Mouse (Mus musculus) embryonic facial prominence, embryonic 15.5 days (tissue): Measurements from ENCODE around the gene Creld2. TPM values are rescaled to one million over a fixed set of nuclear protein-coding genes. Genes with fewer than 3 reads are reported as not detected.
"Not testable (repeated sequence)": the region's sequence is repeated elsewhere in the genome, so short reads cannot be mapped to it uniquely, and the experiment has no call there.

Experiments
- ATAC-seq: fragments of 200-750 bp; cut with Nextera tagmentation; 2 replicates; pipeline ENCODE4 v1.8.0; 2017; ENCODE audit warnings: low read depth, moderate TSS enrichment; ENCODE audit not compliant: insufficient number of reproducible peaks, low FRiP score, low TSS enrichment
- H3K27ac ChIP-seq: fragments of 300-500 bp; sonication (generic); replicated peaks from 2 replicates; pipeline ENCODE4 v1.5.1; 2015; ENCODE audit warnings: mild to moderate bottlenecking, inconsistent platforms
- H3K27me3 ChIP-seq: fragments of 300-500 bp; sonication (generic); 2 replicates; pipeline ENCODE4 v1.6.1; 2015; ENCODE audit warnings: inconsistent platforms
- H3K36me3 ChIP-seq: fragments of 300-500 bp; sonication (generic); 2 replicates; pipeline ENCODE4 v1.6.1; 2015; ENCODE audit warnings: mild to moderate bottlenecking, inconsistent platforms
- H3K4me1 ChIP-seq: fragments of 300-500 bp; sonication (generic); 2 replicates; pipeline ENCODE4 v1.6.1; 2015; ENCODE audit warnings: inconsistent platforms
- H3K4me2 ChIP-seq: fragments of 300-500 bp; sonication (generic); replicated peaks from 2 replicates; pipeline ENCODE4 v1.6.1; 2015; ENCODE audit warnings: mild to moderate bottlenecking, inconsistent platforms
- H3K4me3 ChIP-seq: fragments of 300-500 bp; sonication (generic); replicated peaks from 2 replicates; pipeline ENCODE4 v1.5.1; 2015; ENCODE audit warnings: mild to moderate bottlenecking, inconsistent platforms
- H3K9ac ChIP-seq: fragments of 300-500 bp; sonication (generic); 2 replicates; pipeline ENCODE4 v1.6.1; 2015; ENCODE audit warnings: inconsistent platforms
- H3K9me3 ChIP-seq: fragments of 300-500 bp; sonication (generic); replicated peaks from 2 replicates; pipeline ENCODE4 v1.6.1; 2016; ENCODE audit warnings: inconsistent platforms
- WGBS: fragments of 180-500 bp; shearing (Covaris S2); methylation state at CpG from one replicate; pipeline ENCODE4 v1.1.7; 2015; 5-methylcytosine and 5-hydroxymethylcytosine counted together
- polyA plus RNA-seq: library from polyadenylated mRNA; unstranded; fragments of >200 nt; fragmentation: Nextera tagmentation; extraction: Ambion mirVana; gene quantifications from 2 replicates; pipeline ENCODE4 v1.2.1, GENCODE M21; 2015

The Creld2 gene
- polyA plus RNA-seq, 1 experiment from 2014 or later = 86.5 TPM

- H3K9me3 ChIP-seq, H3K4me2 ChIP-seq, H3K4me3 ChIP-seq, H3K27ac ChIP-seq, H3K9ac ChIP-seq, ATAC-seq, H3K4me1 ChIP-seq, H3K27me3 ChIP-seq: not testable (repeated sequence)
- 90% methylated on average over 2 of the region's 2 CpGs for WGBS
- H3K36me3 ChIP-seq = peaks cover 53% of the 10 kb centered on the region
Measured at GRCm38 (mm10) chr15:88813873-88814272, 5.6 kb upstream of the Creld2 start.

- no peaks in the 10 kb centered on the region for H3K9me3 ChIP-seq
- no peak overlapping the region for H3K4me3 ChIP-seq
- ATAC-seq = no peak
- H3K9ac ChIP-seq = no peak overlapping the region
- no peak overlapping the region for H3K27ac ChIP-seq
- 95% methylated on average over 11 of the region's 11 CpGs for WGBS
- peaks cover 47% of the 10 kb centered on the region for H3K36me3 ChIP-seq
- peaks cover 6% of the 10 kb centered on the region for H3K4me1 ChIP-seq
- no peaks in the 10 kb centered on the region for H3K27me3 ChIP-seq
- no peak overlapping the region for H3K4me2 ChIP-seq
Measured at GRCm38 (mm10) chr15:88814411-88815047, 4.9 kb upstream of the Creld2 start.

GRCm38 (mm10) chr15:88815196-88815700 lies 4.2 kb upstream of the Creld2 start:
- H3K27ac ChIP-seq = no peak overlapping the region
- H3K9me3 ChIP-seq = no peaks in the 10 kb centered on the region
- 87% methylated on average over 6 of the region's 6 CpGs for WGBS
- H3K36me3 ChIP-seq = peaks cover 45% of the 10 kb centered on the region
- H3K27me3 ChIP-seq = no peaks in the 10 kb centered on the region
- no peak overlapping the region for H3K4me2 ChIP-seq
- H3K4me1 ChIP-seq = peaks cover 8% of the 10 kb centered on the region
- no peak for ATAC-seq
- no peak overlapping the region for H3K4me3 ChIP-seq
- H3K9ac ChIP-seq = no peak overlapping the region

- Histone ChIP-seq H3K4me3 (peak overlapping the region; percentile 67), H3K4me2 (peak overlapping the region; percentile 77), H3K27ac (no peak overlapping the region), H3K4me1 (peaks cover 16% of the 10 kb centered on the region), H3K27me3 (no peaks in the 10 kb centered on the region), H3K9ac (peak overlapping the region; percentile 78), H3K36me3 (peaks cover 50% of the 10 kb centered on the region), H3K9me3 (no peaks in the 10 kb centered on the region)
- under 1% methylated on average over 23 of the region's 23 CpGs for WGBS
- no peak for ATAC-seq
Measured at GRCm38 (mm10) chr15:88819906-88820303, 459 bp downstream of the Creld2 start.

- no peak overlapping the region for H3K4me2 ChIP-seq
- H3K9ac ChIP-seq = no peak overlapping the region
- H3K27me3 ChIP-seq = no peaks in the 10 kb centered on the region
- ATAC-seq = no peak
- 79% methylated on average over 7 of the region's 7 CpGs for WGBS
- H3K36me3 ChIP-seq = peaks cover 51% of the 10 kb centered on the region
- H3K4me1 ChIP-seq = peaks cover 16% of the 10 kb centered on the region
- no peak overlapping the region for H3K4me3 ChIP-seq
- no peaks in the 10 kb centered on the region for H3K9me3 ChIP-seq
- H3K27ac ChIP-seq = no peak overlapping the region
Measured at GRCm38 (mm10) chr15:88821403-88821802, 2.0 kb downstream of the Creld2 start.

GRCm38 (mm10) chr15:88822513-88822912 lies 3.1 kb downstream of the Creld2 start:
- WGBS = 93% methylated on average over 7 of the region's 7 CpGs
- H3K4me1 ChIP-seq = peaks cover 16% of the 10 kb centered on the region
- no peak for ATAC-seq
- H3K4me2 ChIP-seq = no peak overlapping the region
- H3K27me3 ChIP-seq = no peaks in the 10 kb centered on the region
- no peak overlapping the region for H3K4me3 ChIP-seq
- no peak overlapping the region for H3K9ac ChIP-seq
- H3K36me3 ChIP-seq = peaks cover 52% of the 10 kb centered on the region
- no peak overlapping the region for H3K27ac ChIP-seq
- no peaks in the 10 kb centered on the region for H3K9me3 ChIP-seq

- no peaks in the 10 kb centered on the region for H3K27me3 ChIP-seq
- peaks cover 15% of the 10 kb centered on the region for H3K4me1 ChIP-seq
- H3K4me3 ChIP-seq = no peak overlapping the region
- ATAC-seq = no peak
- 88% methylated on average over 5 of the region's 5 CpGs for WGBS
- peaks cover 52% of the 10 kb centered on the region for H3K36me3 ChIP-seq
- no peak overlapping the region for H3K4me2 ChIP-seq
- no peaks in the 10 kb centered on the region for H3K9me3 ChIP-seq
- H3K27ac ChIP-seq = no peak overlapping the region
- no peak overlapping the region for H3K9ac ChIP-seq
Measured at GRCm38 (mm10) chr15:88823376-88823775, 3.9 kb downstream of the Creld2 start.

- Histone ChIP-seq H3K4me2 (no peak overlapping the region), H3K4me1 (peaks cover 9% of the 10 kb centered on the region), H3K27ac (no peak overlapping the region), H3K4me3 (no peak overlapping the region), H3K27me3 (no peaks in the 10 kb centered on the region), H3K36me3 (peaks cover 43% of the 10 kb centered on the region), H3K9ac (no peak overlapping the region), H3K9me3 (no peaks in the 10 kb centered on the region)
- 89% methylated on average over 6 of the region's 6 CpGs for WGBS
- no peak for ATAC-seq
Measured at GRCm38 (mm10) chr15:88827466-88827865, 8.0 kb downstream of the Creld2 start.

- H3K4me2 ChIP-seq = no peak overlapping the region
- peaks cover 36% of the 10 kb centered on the region for H3K36me3 ChIP-seq
- no peaks in the 10 kb centered on the region for H3K27me3 ChIP-seq
- WGBS = 22% methylated on average over 9 of the region's 9 CpGs
- H3K27ac ChIP-seq = no peak overlapping the region
- H3K4me3 ChIP-seq = no peak overlapping the region
- no peak overlapping the region for H3K9ac ChIP-seq
- H3K4me1 ChIP-seq = peaks cover 9% of the 10 kb centered on the region
- ATAC-seq = no peak; the same call in none of the 2 replicates
- H3K9me3 ChIP-seq = no peaks in the 10 kb centered on the region
Measured at GRCm38 (mm10) chr15:88827991-88828799, 8.7 kb downstream of the Creld2 start.

GRCm38 (mm10) chr15:88828800-88829705 lies 9.6 kb downstream of the Creld2 start:
- Histone ChIP-seq H3K27me3 (no peaks in the 10 kb centered on the region), H3K9ac (no peak overlapping the region), H3K36me3 (peaks cover 27% of the 10 kb centered on the region), H3K4me2 (no peak overlapping the region), H3K4me1 (peaks cover 9% of the 10 kb centered on the region), H3K27ac (no peak overlapping the region), H3K9me3 (no peaks in the 10 kb centered on the region), H3K4me3 (no peak overlapping the region)
- peak; percentile 85 for ATAC-seq
- WGBS = 54% methylated on average over 17 of the region's 17 CpGs
